Mouse (Mus musculus): ENCODE results near the gene Ptgs1. TPM values are rescaled to one million over a fixed set of nuclear protein-coding genes. Genes with fewer than 3 reads are reported as not detected.

Ptgs1 gene
- polyA plus RNA-seq, 1 experiment from 2014 or later, result 3.5 TPM

GRCm38 (mm10) chr2:36272288-36272950, 42.2 kb downstream of the Ptgs1 start:
- no peak for ATAC-seq
- Histone ChIP-seq H3K4me1 (replicated peaks; ENCODE audit: control insufficient read depth, insufficient read depth, low read length) (no peaks in the 10 kb centered on the region), H3K36me3 (ENCODE audit: control insufficient read depth, insufficient read depth) (no peaks in the 10 kb centered on the region), H3K9me3 (ENCODE audit: control insufficient read depth, low read length) (no peaks in the 10 kb centered on the region), H3K4me3 (replicated peaks; ENCODE audit: low read length) (no peak overlapping the region), H3K4me2 (ENCODE audit: low read length) (no peak overlapping the region), H3K27me3 (replicated peaks; ENCODE audit: control insufficient read depth, insufficient read depth, low read length) (no peaks in the 10 kb centered on the region), H3K27ac (ENCODE audit: low read length) (no peak overlapping the region), H3K9ac (replicated peaks; ENCODE audit: low read depth, low read length) (no peak overlapping the region)
- 86% methylated on average over 6 of the region's 6 CpGs for WGBS

GRCm38 (mm10) chr2:36276454-36276853, 46.2 kb downstream of the Ptgs1 start:
- Histone ChIP-seq H3K36me3 (ENCODE audit: control insufficient read depth, insufficient read depth) (no peaks in the 10 kb centered on the region), H3K4me3 (replicated peaks; ENCODE audit: low read length) (no peak overlapping the region), H3K27ac (ENCODE audit: low read length) (no peak overlapping the region), H3K4me2 (ENCODE audit: low read length) (no peak overlapping the region), H3K9ac (replicated peaks; ENCODE audit: low read depth, low read length) (no peak overlapping the region), H3K27me3 (replicated peaks; ENCODE audit: control insufficient read depth, insufficient read depth, low read length) (no peaks in the 10 kb centered on the region), H3K4me1 (replicated peaks; ENCODE audit: control insufficient read depth, insufficient read depth, low read length) (no peaks in the 10 kb centered on the region), H3K9me3 (ENCODE audit: control insufficient read depth, low read length) (no peaks in the 10 kb centered on the region)
- ATAC-seq, result peak; percentile 43; the same call in 1 of the 2 replicates
- WGBS, result 33% methylated on average over 4 of the region's 4 CpGs

DNA sequence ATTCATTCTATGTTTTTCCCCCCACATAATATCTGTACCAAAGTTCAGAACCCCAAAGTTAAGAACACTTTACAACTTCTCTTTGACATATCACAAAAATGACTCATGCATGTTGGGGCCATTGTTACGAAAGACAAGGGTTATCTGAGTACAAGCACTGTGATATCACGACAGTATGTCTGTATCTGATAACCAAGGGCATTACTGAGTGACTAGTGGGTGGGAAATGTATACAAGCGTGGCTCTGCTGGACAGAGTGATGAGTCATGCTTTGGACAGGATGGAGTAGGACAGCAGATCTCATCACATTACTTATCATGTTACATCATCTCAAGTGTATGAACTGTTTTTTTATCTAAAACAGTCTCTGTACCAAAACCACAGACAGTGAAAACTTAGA, 48.5 kb downstream of the Ptgs1 start:
- Histone ChIP-seq H3K4me1 (replicated peaks; ENCODE audit: control insufficient read depth, insufficient read depth, low read length) (no peaks in the 10 kb centered on the region), H3K9me3 (ENCODE audit: control insufficient read depth, low read length) (no peaks in the 10 kb centered on the region), H3K27me3 (replicated peaks; ENCODE audit: control insufficient read depth, insufficient read depth, low read length) (no peaks in the 10 kb centered on the region), H3K4me3 (replicated peaks; ENCODE audit: low read length) (no peak overlapping the region), H3K36me3 (ENCODE audit: control insufficient read depth, insufficient read depth) (no peaks in the 10 kb centered on the region), H3K4me2 (ENCODE audit: low read length) (no peak overlapping the region), H3K27ac (ENCODE audit: low read length) (no peak overlapping the region), H3K9ac (replicated peaks; ENCODE audit: low read depth, low read length) (no peak overlapping the region)
- 68% methylated on average over 3 of the region's 3 CpGs for WGBS
- ATAC-seq, result no peak

GRCm38 (mm10) chr2:36281138-36281537, 50.9 kb downstream of the Ptgs1 start:
- no peak for ATAC-seq
- H3K4me1 ChIP-seq (replicated peaks; ENCODE audit: control insufficient read depth, insufficient read depth, low read length), result no peaks in the 10 kb centered on the region
- no peaks in the 10 kb centered on the region for H3K27me3 ChIP-seq (replicated peaks; ENCODE audit: control insufficient read depth, insufficient read depth, low read length)
- H3K9me3 ChIP-seq (ENCODE audit: control insufficient read depth, low read length), result no peaks in the 10 kb centered on the region
- no peak overlapping the region for H3K4me3 ChIP-seq (replicated peaks; ENCODE audit: low read length)
- H3K4me2 ChIP-seq (ENCODE audit: low read length), result no peak overlapping the region
- no peaks in the 10 kb centered on the region for H3K36me3 ChIP-seq (ENCODE audit: control insufficient read depth, insufficient read depth)
- 68% methylated on average over 1 of the region's 1 CpGs for WGBS
- no peak overlapping the region for H3K9ac ChIP-seq (replicated peaks; ENCODE audit: low read depth, low read length)
- H3K27ac ChIP-seq (ENCODE audit: low read length), result no peak overlapping the region

DNA sequence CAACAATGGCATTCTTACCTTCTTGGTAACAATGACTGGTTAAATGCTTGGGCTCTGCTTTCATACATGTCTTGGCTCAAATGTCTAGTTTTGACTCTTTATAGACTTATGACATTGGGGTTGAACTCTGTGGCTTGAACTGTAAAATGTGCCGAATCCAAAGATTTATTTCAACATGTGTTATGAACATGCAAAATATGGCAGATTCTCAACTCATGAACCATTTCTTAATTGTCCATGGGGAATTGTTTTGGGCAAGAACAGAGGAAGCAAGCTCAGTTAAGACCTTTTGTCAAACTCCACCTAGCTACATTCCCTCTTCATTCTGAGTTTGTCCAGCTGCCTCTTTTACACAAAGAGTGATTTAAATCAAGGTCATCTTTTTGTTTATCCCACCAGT, 52.1 kb downstream of the Ptgs1 start:
- Histone ChIP-seq H3K4me2 (ENCODE audit: low read length) (no peak overlapping the region), H3K4me1 (replicated peaks; ENCODE audit: control insufficient read depth, insufficient read depth, low read length) (no peaks in the 10 kb centered on the region), H3K9ac (replicated peaks; ENCODE audit: low read depth, low read length) (no peak overlapping the region), H3K27me3 (replicated peaks; ENCODE audit: control insufficient read depth, insufficient read depth, low read length) (no peaks in the 10 kb centered on the region), H3K9me3 (ENCODE audit: control insufficient read depth, low read length) (no peaks in the 10 kb centered on the region), H3K4me3 (replicated peaks; ENCODE audit: low read length) (no peak overlapping the region), H3K36me3 (ENCODE audit: control insufficient read depth, insufficient read depth) (no peaks in the 10 kb centered on the region), H3K27ac (ENCODE audit: low read length) (no peak overlapping the region)
- 92% methylated on average over 1 of the region's 1 CpGs for WGBS
- no peak for ATAC-seq

Other genes with a start within 250 kb of the Ptgs1 start
- gene Ndufa8, start 181.0 kb upstream of the Ptgs1 start, polyA plus RNA-seq (2015; fragmentation: Nextera tagmentation; extraction: Ambion mirVana), result 240 and 273 TPM in 2 replicates
- gene Morn5, start 181.0 kb upstream of the Ptgs1 start, polyA plus RNA-seq (2015; fragmentation: Nextera tagmentation; extraction: Ambion mirVana), result 1.5 and 2.2 TPM in 2 replicates
- gene Lhx6, start 125.0 kb upstream of the Ptgs1 start, polyA plus RNA-seq (2015; fragmentation: Nextera tagmentation; extraction: Ambion mirVana), result 37.0 and 48.1 TPM in 2 replicates
- 26.4 and 30.9 TPM in 2 replicates for gene Mrrf, start 94.0 kb upstream of the Ptgs1 start, polyA plus RNA-seq (2015; fragmentation: Nextera tagmentation; extraction: Ambion mirVana)
- 158 and 165 TPM in 2 replicates for gene Rbm18, start 93.7 kb upstream of the Ptgs1 start, polyA plus RNA-seq (2015; fragmentation: Nextera tagmentation; extraction: Ambion mirVana)
- 0.04 TPM in 1 of 2 replicates, not detected in the other for gene Olfr338, start 143.1 kb downstream of the Ptgs1 start, polyA plus RNA-seq (2015; fragmentation: Nextera tagmentation; extraction: Ambion mirVana)
- not detected in 2 replicates for gene Olfr339, start 188.5 kb downstream of the Ptgs1 start, polyA plus RNA-seq (2015; fragmentation: Nextera tagmentation; extraction: Ambion mirVana)
- gene Olfr340, start 222.2 kb downstream of the Ptgs1 start, polyA plus RNA-seq (2015; fragmentation: Nextera tagmentation; extraction: Ambion mirVana), result not detected in 2 replicates